Mouse (Mus musculus) heart, adult 2 months (tissue): ENCODE measurements around the gene Plpp4.

Experiments
- CTCF ChIP-seq: fragments of 200-600 bp; IDR thresholded peaks from 2 replicates; pipeline ENCODE4 v1.8.1; 2022; ENCODE audit warnings: antibody characterized with exemption, mild to moderate bottlenecking, moderate library complexity
- EP300 ChIP-seq: fragments of 200-500 bp; IDR thresholded peaks from 2 replicates; pipeline ENCODE4 v1.6.1; 2011; ENCODE audit warnings: low read depth, low read length, control low read depth; ENCODE audit not compliant: insufficient read depth

- TF ChIP-seq CTCF (peak; percentile 66), EP300 (no peak)
These were observed 21.4 kb upstream of the Plpp4 start for GRCm38 (mm10) chr7:129235410-129235809.
